Mouse (Mus musculus) naive thymus-derived CD4-positive, alpha-beta T cell, adult 2 months (primary cell): ENCODE measurements at regions not wholly inside any gene's neighbourhood (a gene's known extent, or its start where the extent isn't known, plus 50 kb on each side); places are given as distances from the start of the nearest gene placed in this dataset.

Source experiments
- DNase-seq: peaks from one replicate; pipeline ENCODE4 v3.0.0-alpha.2; 2011; ENCODE audit warnings: low read depth

GRCm38 (mm10) chr12:26781537-26781936 is 312.5 kb downstream of the Cmpk2 start:
- no peak for DNase-seq

- no peak for DNase-seq
These were observed 309.8 kb downstream of the Cmpk2 start for GRCm38 (mm10) chr12:26778796-26779195.

GRCm38 (mm10) chr12:26776986-26777385 is 308.0 kb downstream of the Cmpk2 start:
- no peak for DNase-seq

- DNase-seq: no peak
These were observed 305.0 kb downstream of the Cmpk2 start for GRCm38 (mm10) chr12:26774016-26774415.

GRCm38 (mm10) chr12:26770753-26771583 is 302.0 kb downstream of the Cmpk2 start:
- DNase-seq: no peak

- DNase-seq: no peak
These were observed 298.5 kb downstream of the Cmpk2 start for GRCm38 (mm10) chr12:26767551-26767950.

- no peak for DNase-seq
These were observed 289.8 kb downstream of the Cmpk2 start for GRCm38 (mm10) chr12:26758657-26759325.

GRCm38 (mm10) chr12:26756284-26756683 is 287.3 kb downstream of the Cmpk2 start:
- DNase-seq: no peak

- no peak for DNase-seq
These were observed 285.6 kb downstream of the Cmpk2 start for GRCm38 (mm10) chr12:26754611-26755010.

- DNase-seq: no peak
These were observed 265.5 kb downstream of the Cmpk2 start for GRCm38 (mm10) chr12:26734558-26734897.

- no peak for DNase-seq
These were observed 265.0 kb downstream of the Cmpk2 start for GRCm38 (mm10) chr12:26733822-26734557.

- no peak for DNase-seq
These were observed 254.4 kb downstream of the Cmpk2 start for GRCm38 (mm10) chr12:26723399-26723798.

GRCm38 (mm10) chr12:26698838-26699237 is 229.8 kb downstream of the Cmpk2 start:
- no peak for DNase-seq

GRCm38 (mm10) chr12:26688048-26688447 is 219.0 kb downstream of the Cmpk2 start:
- DNase-seq: no peak

- no peak for DNase-seq
These were observed 211.6 kb downstream of the Cmpk2 start for GRCm38 (mm10) chr12:26680568-26680947.

GRCm38 (mm10) chr12:26679887-26680567 is 211.0 kb downstream of the Cmpk2 start:
- DNase-seq: no peak

GRCm38 (mm10) chr12:26665466-26665865 is 196.5 kb downstream of the Cmpk2 start:
- no peak for DNase-seq

- no peak for DNase-seq
These were observed 185.2 kb downstream of the Cmpk2 start for GRCm38 (mm10) chr12:26654251-26654650.

- no peak for DNase-seq
These were observed 184.8 kb downstream of the Cmpk2 start for GRCm38 (mm10) chr12:26653781-26654180.

- DNase-seq: no peak
These were observed 177.1 kb downstream of the Cmpk2 start for GRCm38 (mm10) chr12:26646141-26646540.

- no peak for DNase-seq
These were observed 166.7 kb downstream of the Cmpk2 start for GRCm38 (mm10) chr12:26635665-26636241.

- no peak for DNase-seq
These were observed 166.2 kb downstream of the Cmpk2 start for GRCm38 (mm10) chr12:26635253-26635652.
